Mouse (Mus musculus): ENCODE results near the gene 4930442H23Rik.

Gene 4930442H23Rik

GRCm38 (mm10) chr10:81151261-81151660 lies 32.4 kb downstream of the 4930442H23Rik start:
- TF ChIP-seq POU5F1 (IDR thresholded peaks at IDR 0.05; ENCODE audit: borderline replicate concordance, low read length) (no peak), CTCF (conservative IDR thresholded peaks at IDR 0.05; ENCODE audit: low read length) (no peak), NANOG (IDR thresholded peaks at IDR 0.05; ENCODE audit: borderline replicate concordance, low read length) (no peak)

GRCm38 (mm10) chr10:81146296-81146695 lies 37.4 kb downstream of the 4930442H23Rik start:
- no peaks in the 10 kb centered on the region for H3K9me3 ChIP-seq (ENCODE audit: low read length)
- TF ChIP-seq NANOG (IDR thresholded peaks at IDR 0.05; ENCODE audit: borderline replicate concordance, low read length) = no peak
- H3K27me3 ChIP-seq (ENCODE audit: insufficient read depth, low read length) = no peaks in the 10 kb centered on the region
- H3K4me3 ChIP-seq (replicated peaks; ENCODE audit: low read length) = peak overlapping the region; percentile 92
- peaks cover 70% of the 10 kb centered on the region for H3K36me3 ChIP-seq (ENCODE audit: insufficient read depth, low read length)
- H3K4me1 ChIP-seq (replicated peaks; ENCODE audit: low read depth, low read length) = peaks cover 92% of the 10 kb centered on the region

More at GRCm38 (mm10) chr10:81151261-81151660, 32.4 kb downstream of the 4930442H23Rik start:
- Histone ChIP-seq H3K27me3 (ENCODE audit: insufficient read depth, low read length) (no peaks in the 10 kb centered on the region), H3K4me1 (replicated peaks; ENCODE audit: low read depth, low read length) (peaks cover 84% of the 10 kb centered on the region), H3K36me3 (ENCODE audit: insufficient read depth, low read length) (peaks cover 74% of the 10 kb centered on the region), H3K4me3 (replicated peaks; ENCODE audit: low read length) (no peak overlapping the region), H3K9me3 (ENCODE audit: low read length) (no peaks in the 10 kb centered on the region)

- no peaks in the 10 kb centered on the region for H3K27me3 ChIP-seq (ENCODE audit: insufficient read depth, low read length)
- peaks cover 70% of the 10 kb centered on the region for H3K36me3 ChIP-seq (ENCODE audit: insufficient read depth, low read length)
- H3K4me1 ChIP-seq (replicated peaks; ENCODE audit: low read depth, low read length) = peaks cover 95% of the 10 kb centered on the region
- H3K9me3 ChIP-seq (ENCODE audit: low read length) = no peaks in the 10 kb centered on the region
- H3K4me3 ChIP-seq (replicated peaks; ENCODE audit: low read length) = peak overlapping the region; percentile 92
- TF ChIP-seq CTCF (conservative IDR thresholded peaks at IDR 0.05; ENCODE audit: low read length) (no peak), NANOG (IDR thresholded peaks at IDR 0.05; ENCODE audit: borderline replicate concordance, low read length) (no peak), POU5F1 (IDR thresholded peaks at IDR 0.05; ENCODE audit: borderline replicate concordance, low read length) (no peak)
These were observed 37.9 kb downstream of the 4930442H23Rik start for GRCm38 (mm10) chr10:81145778-81146177.

- no peaks in the 10 kb centered on the region for H3K27me3 ChIP-seq (ENCODE audit: insufficient read depth, low read length)
- peaks cover 97% of the 10 kb centered on the region for H3K4me1 ChIP-seq (replicated peaks; ENCODE audit: low read depth, low read length)
- peaks cover 70% of the 10 kb centered on the region for H3K36me3 ChIP-seq (ENCODE audit: insufficient read depth, low read length)
- TF ChIP-seq POU5F1 (IDR thresholded peaks at IDR 0.05; ENCODE audit: borderline replicate concordance, low read length) (no peak), NANOG (IDR thresholded peaks at IDR 0.05; ENCODE audit: borderline replicate concordance, low read length) (no peak), CTCF (conservative IDR thresholded peaks at IDR 0.05; ENCODE audit: low read length) (no peak)
- no peaks in the 10 kb centered on the region for H3K9me3 ChIP-seq (ENCODE audit: low read length)
- H3K4me3 ChIP-seq (replicated peaks; ENCODE audit: low read length) = peak overlapping the region; percentile 92
These were observed 38.3 kb downstream of the 4930442H23Rik start for GRCm38 (mm10) chr10:81145307-81145706.

- Histone ChIP-seq H3K9me3 (ENCODE audit: low read length) (no peaks in the 10 kb centered on the region), H3K4me3 (replicated peaks; ENCODE audit: low read length) (peak overlapping the region; percentile 92), H3K27me3 (ENCODE audit: insufficient read depth, low read length) (no peaks in the 10 kb centered on the region), H3K4me1 (replicated peaks; ENCODE audit: low read depth, low read length) (peaks cover 97% of the 10 kb centered on the region), H3K36me3 (ENCODE audit: insufficient read depth, low read length) (peaks cover 67% of the 10 kb centered on the region)
- TF ChIP-seq POU5F1 (IDR thresholded peaks at IDR 0.05; ENCODE audit: borderline replicate concordance, low read length) (no peak), CTCF (conservative IDR thresholded peaks at IDR 0.05; ENCODE audit: low read length) (no peak), NANOG (IDR thresholded peaks at IDR 0.05; ENCODE audit: borderline replicate concordance, low read length) (no peak)
These were observed 39.0 kb downstream of the 4930442H23Rik start for GRCm38 (mm10) chr10:81144667-81145066.

- TF ChIP-seq NANOG (IDR thresholded peaks at IDR 0.05; ENCODE audit: borderline replicate concordance, low read length) (no peak), CTCF (conservative IDR thresholded peaks at IDR 0.05; ENCODE audit: low read length) (no peak), POU5F1 (IDR thresholded peaks at IDR 0.05; ENCODE audit: borderline replicate concordance, low read length) (no peak)
- H3K9me3 ChIP-seq (ENCODE audit: low read length) = no peaks in the 10 kb centered on the region
- H3K4me3 ChIP-seq (replicated peaks; ENCODE audit: low read length) = peak overlapping the region; percentile 92
- no peaks in the 10 kb centered on the region for H3K27me3 ChIP-seq (ENCODE audit: insufficient read depth, low read length)
- peaks cover 59% of the 10 kb centered on the region for H3K36me3 ChIP-seq (ENCODE audit: insufficient read depth, low read length)
- H3K4me1 ChIP-seq (replicated peaks; ENCODE audit: low read depth, low read length) = peaks cover 97% of the 10 kb centered on the region
These were observed 39.7 kb downstream of the 4930442H23Rik start for GRCm38 (mm10) chr10:81143845-81144437.

GRCm38 (mm10) chr10:81143157-81143633 lies 40.5 kb downstream of the 4930442H23Rik start:
- Histone ChIP-seq H3K27me3 (ENCODE audit: insufficient read depth, low read length) (no peaks in the 10 kb centered on the region), H3K36me3 (ENCODE audit: insufficient read depth, low read length) (peaks cover 52% of the 10 kb centered on the region), H3K4me1 (replicated peaks; ENCODE audit: low read depth, low read length) (peaks cover 92% of the 10 kb centered on the region), H3K9me3 (ENCODE audit: low read length) (no peaks in the 10 kb centered on the region), H3K4me3 (replicated peaks; ENCODE audit: low read length) (peak overlapping the region; percentile 92)
- TF ChIP-seq POU5F1 (IDR thresholded peaks at IDR 0.05; ENCODE audit: borderline replicate concordance, low read length) = no peak
- TF ChIP-seq NANOG (IDR thresholded peaks at IDR 0.05; ENCODE audit: borderline replicate concordance, low read length) = no peak
- 0 out of 2 replicates have a peak, but pooled peaks have one; percentile 8 for TF ChIP-seq CTCF (conservative IDR thresholded peaks at IDR 0.05; ENCODE audit: low read length)

GRCm38 (mm10) chr10:81142551-81142981 lies 41.1 kb downstream of the 4930442H23Rik start:
- peaks cover 46% of the 10 kb centered on the region for H3K36me3 ChIP-seq (ENCODE audit: insufficient read depth, low read length)
- peaks cover 88% of the 10 kb centered on the region for H3K4me1 ChIP-seq (replicated peaks; ENCODE audit: low read depth, low read length)
- no peaks in the 10 kb centered on the region for H3K9me3 ChIP-seq (ENCODE audit: low read length)
- TF ChIP-seq POU5F1 (IDR thresholded peaks at IDR 0.05; ENCODE audit: borderline replicate concordance, low read length) (no peak), CTCF (conservative IDR thresholded peaks at IDR 0.05; ENCODE audit: low read length) (no peak), NANOG (IDR thresholded peaks at IDR 0.05; ENCODE audit: borderline replicate concordance, low read length) (no peak)
- no peaks in the 10 kb centered on the region for H3K27me3 ChIP-seq (ENCODE audit: insufficient read depth, low read length)
- H3K4me3 ChIP-seq (replicated peaks; ENCODE audit: low read length) = peak overlapping the region; percentile 92
